Mouse (Mus musculus): ENCODE results near the gene Rdh13. TPM values are rescaled to one million over a fixed set of nuclear protein-coding genes. Genes with fewer than 3 reads are reported as not detected.

The Rdh13 gene
- 9.8 and 10.4 TPM in 2 replicates for polyA plus RNA-seq (2016; fragmentation: Nextera tagmentation; extraction: Ambion mirVana)

- WGBS (ENCODE audit: insufficient replicate concordance), result under 1% methylated on average over 35 of the region's 35 CpGs
- peaks cover 39% of the 10 kb centered on the region for H3K36me3 ChIP-seq
- peak; percentile 94 for ATAC-seq
Measured at GRCm38 (mm10) chr7:4445216-4445791, at the start of gene Rdh13. Gene Rdh13, minus strand, starts transcription at chr7:4445649.

GRCm38 (mm10) chr7:4493991-4494390 lies 48.5 kb upstream of the Rdh13 start:
- ATAC-seq, result peak; percentile 63
- H3K4me1 ChIP-seq, result peaks cover 76% of the 10 kb centered on the region
- H3K27ac ChIP-seq, result 0 out of 2 replicates have a peak overlapping the region, but pooled peaks have one; percentile 17
- H3K9me3 ChIP-seq (replicated peaks), result no peaks in the 10 kb centered on the region
- peak overlapping the region; percentile 12; the same call in 1 of the 2 replicates for H3K9ac ChIP-seq
- H3K4me2 ChIP-seq, result 0 out of 2 replicates have a peak overlapping the region, but pooled peaks have one; percentile 2
- H3K27me3 ChIP-seq (replicated peaks), result no peaks in the 10 kb centered on the region
- H3K4me3 ChIP-seq, result no peak overlapping the region
- peaks cover 91% of the 10 kb centered on the region for H3K36me3 ChIP-seq
- WGBS (ENCODE audit: insufficient replicate concordance), result 19% methylated on average over 1 of the region's 1 CpGs

More at GRCm38 (mm10) chr7:4445216-4445791, at the start of gene Rdh13:
- peak within 1 kb of the TSS; percentile 64; the same call in 1 of the 2 replicates for H3K27ac ChIP-seq
- peak within 1 kb of the TSS; percentile 83 for H3K4me3 ChIP-seq
- H3K9me3 ChIP-seq (replicated peaks), result no peaks in the 10 kb centered on the region; the same call in 1 of the 2 replicates
- H3K27me3 ChIP-seq (replicated peaks), result 0 out of 2 replicates have a peak, but pooled peaks cover 3% of the 10 kb centered on the region
- H3K9ac ChIP-seq, result peak within 1 kb of the TSS; percentile 69
- peaks cover 17% of the 10 kb centered on the region for H3K4me1 ChIP-seq
- H3K4me2 ChIP-seq, result peak within 1 kb of the TSS; percentile 85

- Histone ChIP-seq H3K9me3 (replicated peaks) (no peaks in the 10 kb centered on the region), H3K4me1 (peaks cover 63% of the 10 kb centered on the region), H3K4me3 (no peak overlapping the region), H3K27ac (peak overlapping the region; percentile 8; the same call in 1 of the 2 replicates), H3K9ac (no peak overlapping the region), H3K4me2 (no peak overlapping the region), H3K27me3 (replicated peaks) (no peaks in the 10 kb centered on the region), H3K36me3 (peaks cover 97% of the 10 kb centered on the region)
- 69% methylated on average over 13 of the region's 13 CpGs for WGBS (ENCODE audit: insufficient replicate concordance)
- ATAC-seq, result peak; percentile 26; the same call in 1 of the 2 replicates
Measured at GRCm38 (mm10) chr7:4492284-4493224, 47.1 kb upstream of the Rdh13 start.

DNA sequence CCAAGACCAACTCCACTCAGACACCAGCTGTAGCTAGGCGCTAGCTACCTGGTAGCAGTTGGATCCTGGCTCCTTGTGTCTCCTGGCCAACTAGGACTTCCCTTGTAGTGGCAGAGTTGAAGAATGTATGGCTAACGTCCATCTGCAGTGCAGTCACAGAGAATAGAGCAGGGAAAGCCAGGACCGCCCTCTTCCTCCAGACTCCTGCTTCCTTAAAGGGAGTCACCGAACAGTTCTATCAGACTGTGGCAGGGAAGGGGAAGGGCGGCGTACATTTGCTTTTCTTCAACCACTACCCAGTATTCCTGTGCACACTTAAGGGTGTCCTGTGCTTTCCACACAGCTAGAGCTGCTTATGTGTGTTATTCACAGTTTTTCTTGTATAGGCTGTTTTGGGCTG lies 45.9 kb upstream of the Rdh13 start:
- Histone ChIP-seq H3K4me3 (no peak overlapping the region), H3K9ac (no peak overlapping the region), H3K27ac (0 out of 2 replicates have a peak overlapping the region, but pooled peaks have one; percentile 29), H3K9me3 (replicated peaks) (no peaks in the 10 kb centered on the region), H3K4me1 (peaks cover 57% of the 10 kb centered on the region), H3K27me3 (replicated peaks) (no peaks in the 10 kb centered on the region), H3K4me2 (no peak overlapping the region), H3K36me3 (peaks cover 97% of the 10 kb centered on the region)
- WGBS (ENCODE audit: insufficient replicate concordance), result 57% methylated on average over 6 of the region's 6 CpGs
- ATAC-seq, result no peak

DNA sequence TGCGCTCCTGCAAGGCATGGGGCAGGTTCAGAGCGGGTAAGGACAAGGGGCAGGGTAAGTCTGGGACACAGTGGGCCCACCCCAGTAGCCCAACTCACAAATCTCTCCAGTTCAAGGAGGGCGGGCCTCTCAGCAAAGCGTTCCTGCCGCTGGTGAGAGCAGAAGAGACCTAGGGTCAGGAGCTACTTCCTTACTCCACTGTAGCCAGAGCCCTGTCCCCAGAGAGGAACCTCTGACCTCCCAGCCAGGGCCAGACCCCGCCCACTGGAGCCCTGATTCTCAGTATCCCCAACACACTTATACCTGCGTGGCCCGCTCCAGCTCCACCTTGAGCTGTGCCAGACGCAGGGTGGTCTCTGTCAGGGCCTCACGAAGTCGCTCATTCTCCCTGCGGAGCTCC lies 36.8 kb upstream of the Rdh13 start:
- ATAC-seq, result no peak
- WGBS (ENCODE audit: insufficient replicate concordance), result 82% methylated on average over 12 of the region's 12 CpGs
- Histone ChIP-seq H3K4me1 (peaks cover 8% of the 10 kb centered on the region), H3K9ac (no peak overlapping the region), H3K27ac (no peak overlapping the region), H3K27me3 (replicated peaks) (peaks cover 28% of the 10 kb centered on the region), H3K4me2 (no peak overlapping the region), H3K36me3 (peaks cover 69% of the 10 kb centered on the region), H3K4me3 (no peak overlapping the region), H3K9me3 (replicated peaks) (no peaks in the 10 kb centered on the region)

DNA sequence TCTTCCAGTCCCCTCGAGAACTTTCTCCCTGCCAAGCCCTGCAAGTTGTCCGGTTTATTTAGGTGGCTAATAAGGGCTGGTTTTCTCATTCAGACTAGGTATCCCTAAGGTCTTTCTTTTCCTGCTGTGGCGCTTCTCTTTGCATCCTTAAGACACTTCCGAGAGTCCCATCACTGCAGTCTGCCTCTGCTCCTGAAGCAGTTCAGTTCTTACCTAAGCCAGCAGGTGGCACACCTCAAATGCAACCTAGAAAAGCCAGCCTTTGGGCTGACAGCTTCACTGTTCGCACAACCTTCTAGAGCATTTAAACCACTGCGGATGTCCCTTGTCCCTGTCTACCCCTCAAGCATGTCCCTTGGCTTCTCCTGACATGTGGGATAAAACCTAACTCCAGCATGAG lies 34.2 kb upstream of the Rdh13 start:
- no peaks in the 10 kb centered on the region for H3K9me3 ChIP-seq (replicated peaks)
- peaks cover 43% of the 10 kb centered on the region for H3K36me3 ChIP-seq
- H3K27me3 ChIP-seq (replicated peaks), result peaks cover 54% of the 10 kb centered on the region
- 45% methylated on average over 6 of the region's 6 CpGs for WGBS (ENCODE audit: insufficient replicate concordance)
- no peak overlapping the region for H3K4me3 ChIP-seq
- H3K4me2 ChIP-seq, result no peak overlapping the region
- H3K27ac ChIP-seq, result no peak overlapping the region
- ATAC-seq, result no peak
- peaks cover 8% of the 10 kb centered on the region for H3K4me1 ChIP-seq
- H3K9ac ChIP-seq, result no peak overlapping the region

GRCm38 (mm10) chr7:4478796-4479291 lies 33.4 kb upstream of the Rdh13 start:
- H3K4me1 ChIP-seq, result peaks cover 12% of the 10 kb centered on the region
- H3K27ac ChIP-seq, result no peak overlapping the region
- WGBS (ENCODE audit: insufficient replicate concordance), result 10% methylated on average over 16 of the region's 16 CpGs
- H3K9ac ChIP-seq, result no peak overlapping the region; the same call in 1 of the 2 replicates
- H3K4me3 ChIP-seq, result peak overlapping the region; percentile 47
- H3K27me3 ChIP-seq (replicated peaks), result peaks cover 63% of the 10 kb centered on the region
- no peak for ATAC-seq
- H3K4me2 ChIP-seq, result peak overlapping the region; percentile 62
- H3K9me3 ChIP-seq (replicated peaks), result no peaks in the 10 kb centered on the region
- peaks cover 34% of the 10 kb centered on the region for H3K36me3 ChIP-seq

GRCm38 (mm10) chr7:4478021-4478795 lies 32.8 kb upstream of the Rdh13 start:
- Histone ChIP-seq H3K4me2 (peak overlapping the region; percentile 62), H3K4me1 (peaks cover 13% of the 10 kb centered on the region), H3K36me3 (peaks cover 28% of the 10 kb centered on the region), H3K27me3 (replicated peaks) (peaks cover 69% of the 10 kb centered on the region), H3K9ac (no peak overlapping the region; the same call in none of the 2 replicates), H3K27ac (no peak overlapping the region; the same call in 1 of the 2 replicates), H3K9me3 (replicated peaks) (no peaks in the 10 kb centered on the region), H3K4me3 (peak overlapping the region; percentile 47)
- 2% methylated on average over 39 of the region's 39 CpGs for WGBS (ENCODE audit: insufficient replicate concordance)
- peak; percentile 74 for ATAC-seq

DNA sequence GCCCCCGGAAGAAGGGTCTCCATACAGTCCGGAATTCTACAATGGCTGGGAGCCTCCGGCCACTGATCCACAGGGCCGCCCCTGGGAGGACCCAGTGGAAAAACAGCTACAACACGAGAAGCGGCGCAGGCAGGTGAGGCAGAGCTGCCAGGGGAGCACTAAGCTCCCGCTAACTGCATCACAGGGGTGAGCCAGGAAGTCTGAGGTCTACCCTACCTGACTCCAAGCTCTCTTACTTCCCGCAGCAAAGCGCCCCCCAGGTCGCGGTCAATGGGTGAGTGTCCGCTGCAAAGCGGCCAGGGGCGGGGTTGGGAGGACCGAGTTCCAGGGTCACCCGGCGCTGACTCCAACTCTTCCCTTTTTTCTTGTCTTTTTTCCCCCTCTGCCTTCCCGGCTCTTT lies 28.5 kb upstream of the Rdh13 start:
- Histone ChIP-seq H3K36me3 (no peaks in the 10 kb centered on the region), H3K9me3 (replicated peaks) (no peaks in the 10 kb centered on the region), H3K4me2 (peak overlapping the region; percentile 27; the same call in 1 of the 2 replicates), H3K9ac (no peak overlapping the region), H3K4me3 (no peak overlapping the region), H3K27me3 (replicated peaks) (peaks cover 100% of the 10 kb centered on the region), H3K4me1 (peaks cover 24% of the 10 kb centered on the region), H3K27ac (no peak overlapping the region)
- 15% methylated on average over 19 of the region's 19 CpGs for WGBS (ENCODE audit: insufficient replicate concordance)
- ATAC-seq, result no peak

DNA sequence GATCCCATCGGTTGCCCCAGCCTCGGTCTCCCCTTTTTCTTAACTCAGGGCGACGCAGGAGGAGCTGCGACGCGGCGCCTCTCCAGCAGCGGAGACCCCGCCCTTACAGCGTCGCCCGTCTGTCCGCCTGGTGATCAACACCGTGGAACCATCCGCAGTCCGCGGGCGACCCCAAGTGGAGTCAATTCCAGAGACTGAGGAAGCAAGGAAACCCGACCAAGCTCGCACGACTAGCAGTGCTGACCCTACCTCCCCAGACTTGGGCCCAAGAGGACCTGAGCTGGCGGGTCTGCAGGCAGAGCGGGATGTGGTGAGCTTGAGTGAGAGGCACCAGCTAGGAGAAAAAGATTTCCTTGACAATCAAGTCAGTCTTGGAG lies 25.7 kb upstream of the Rdh13 start:
- Histone ChIP-seq H3K27ac (no peak overlapping the region), H3K9ac (no peak overlapping the region), H3K27me3 (replicated peaks) (peaks cover 82% of the 10 kb centered on the region)

More for the DNA sequence above, 25.7 kb upstream of the Rdh13 start:
- Histone ChIP-seq H3K9me3 (replicated peaks) (no peaks in the 10 kb centered on the region), H3K4me3 (peak overlapping the region; percentile 35), H3K36me3 (no peaks in the 10 kb centered on the region), H3K4me2 (peak overlapping the region; percentile 51), H3K4me1 (peaks cover 17% of the 10 kb centered on the region)
- peak; percentile 54 for ATAC-seq
- 2% methylated on average over 24 of the region's 24 CpGs for WGBS (ENCODE audit: insufficient replicate concordance)
